9 mouse cellular contexts compared by ENCODE assay signal in genomic region chr7:138428826-138429225, GRCm38 (mm10). TPM values are rescaled to one million over a fixed set of nuclear protein-coding genes. Genes with fewer than 3 reads are reported as not detected.
A peak's percentile ranks its signal among the peaks of the same experiment; 100 is the strongest.
DNase-seq lines count a peak whose midpoint lies in the region; ATAC-seq and TF ChIP-seq lines count a peak whose summit lies in the region.
"Had no signal": no experiment of that assay in that cellular context is flagged by ENCODE, and none has a peak within 500 bp of the region (broad histone marks: within the 10 kb centered on the region; RNA-seq: fewer than 3 reads in every experiment).

No protein-coding gene starts in this region.

- H3K36me3 ChIP-seq in intestine, postnatal 0 days (ENCODE audit: control insufficient read depth, insufficient read depth): no peaks in the 10 kb centered on the region
- H3K36me3 ChIP-seq in intestine, embryonic 15.5 days: no peaks in the 10 kb centered on the region
- H3K36me3 ChIP-seq: hindbrain, embryonic 15.5 days had no signal

- no peaks in the 10 kb centered on the region for H3K4me1 ChIP-seq in intestine, postnatal 0 days (replicated peaks; ENCODE audit: control insufficient read depth, insufficient read depth, low read length)
- H3K4me1 ChIP-seq in intestine, embryonic 15.5 days (replicated peaks): no peaks in the 10 kb centered on the region
- H3K4me1 ChIP-seq in lung, adult 2 months (ENCODE audit: control insufficient read depth, insufficient read depth, low read length): no peaks in the 10 kb centered on the region
- H3K4me1 ChIP-seq: hindbrain, embryonic 15.5 days had no signal

- H3K4me2 ChIP-seq in intestine, postnatal 0 days (replicated peaks; ENCODE audit: low read depth): no peak overlapping the region
- no peak overlapping the region for H3K4me2 ChIP-seq in intestine, embryonic 15.5 days (replicated peaks)
- H3K4me2 ChIP-seq: hindbrain, embryonic 15.5 days had no signal

- no peaks in the 10 kb centered on the region for H3K27me3 ChIP-seq in intestine, postnatal 0 days (replicated peaks; ENCODE audit: control insufficient read depth, insufficient read depth, low read length)
- H3K27me3 ChIP-seq in intestine, embryonic 15.5 days (replicated peaks): no peaks in the 10 kb centered on the region
- H3K27me3 ChIP-seq: hindbrain, embryonic 15.5 days had no signal

- peak; percentile 66 for TF ChIP-seq CTCF in intestine, postnatal 0 days (IDR thresholded peaks at IDR 0.05; ENCODE audit: low read depth)
- peak; percentile 65; the same call in 1 of the 2 replicates for TF ChIP-seq CTCF in lung, adult 2 months (IDR thresholded peaks at IDR 0.05; ENCODE audit: insufficient read depth, low read length)

- TF ChIP-seq POLR2A in lung, adult 2 months (IDR thresholded peaks at IDR 0.05; ENCODE audit: borderline replicate concordance, extremely low read depth, low read depth, low read length): no peak

- DNase-seq in MN1 (ENCODE audit: low spot score): peak; percentile 69
- DNase-seq in brain, adult 2 months (ENCODE audit: low read depth, low spot score): peak; percentile 70
- DNase-seq in gastrocnemius, postnatal 14 days: peak; percentile 20
- peak; percentile 55 for DNase-seq in lung, adult 2 months
- no peak for DNase-seq in thymus, postnatal 25 days
- DNase-seq in c-Kit-positive CD71-positive TER-119-positive erythroid progenitor cells, embryonic 14.5 days (ENCODE audit: low spot score): no peak

- H3K9ac ChIP-seq in intestine, postnatal 0 days (ENCODE audit: low read depth, low read length): no peak overlapping the region
- H3K9ac ChIP-seq in intestine, embryonic 15.5 days: no peak overlapping the region
- H3K9ac ChIP-seq: hindbrain, embryonic 15.5 days had no signal

- intact Hi-C loops in gastrocnemius, postnatal 14 days (cut with DNase I; ENCODE audit: low total_unique reads): loop anchor here (5.0 kb wide), 1 partner anchor 952 kb away; no protein-coding TSS in a partner anchor

- WGBS in intestine, postnatal 0 days: 50% methylated on average over 1 of the region's 1 CpGs
- WGBS in intestine, embryonic 15.5 days: 20% methylated on average over 1 of the region's 1 CpGs
- 27% methylated on average over 1 of the region's 1 CpGs for WGBS in lung, adult 2 months

- no peak for ATAC-seq in intestine, postnatal 0 days
- no peak for ATAC-seq in intestine, embryonic 15.5 days

- no peak overlapping the region for H3K4me3 ChIP-seq in intestine, postnatal 0 days (ENCODE audit: low read depth, low read length)
- H3K4me3 ChIP-seq in intestine, embryonic 15.5 days (replicated peaks): no peak overlapping the region
- no peak overlapping the region for H3K4me3 ChIP-seq in lung, adult 2 months (replicated peaks; ENCODE audit: extremely low read depth, low read depth, low read length)
- H3K4me3 ChIP-seq: hindbrain, embryonic 15.5 days had no signal

- H3K27ac ChIP-seq in intestine, postnatal 0 days (ENCODE audit: low read depth, low read length): no peak overlapping the region
- H3K27ac ChIP-seq in intestine, embryonic 15.5 days: no peak overlapping the region
- H3K27ac ChIP-seq: hindbrain, embryonic 15.5 days had no signal

- no peaks in the 10 kb centered on the region for H3K9me3 ChIP-seq in intestine, postnatal 0 days (ENCODE audit: control insufficient read depth)
- no peaks in the 10 kb centered on the region for H3K9me3 ChIP-seq in intestine, embryonic 15.5 days
- H3K9me3 ChIP-seq: hindbrain, embryonic 15.5 days had no signal

RNA-seq across cellular contexts. Expression of gene Tcerg1l, which starts 31.3 kb away (rescaled TPM):
- 0.29 and 0.55 TPM in 2 replicates for polyA plus RNA-seq in intestine, postnatal 0 days (2015; fragmentation: Nextera tagmentation; extraction: Ambion mirVana)
- polyA plus RNA-seq in intestine, embryonic 15.5 days (2015; fragmentation: Nextera tagmentation; extraction: Ambion mirVana): 0.29 and 0.73 TPM in 2 replicates
- total RNA-seq in gastrocnemius, postnatal 14 days (2021): not detected
- 0.11 and 0.40 TPM in 2 replicates for polyA plus RNA-seq in lung, adult 2 months (2012; rRNA removed)

Comparison
In these comparisons a context has a peak if more than half of its experiments do, and no peak if none do; other contexts are left out.
1. DNase-seq: peak in MN1 (single experiment), brain, adult 2 months (single experiment), gastrocnemius, postnatal 14 days (single experiment) and lung, adult 2 months (single experiment); none in thymus, postnatal 25 days (single experiment) and c-Kit-positive CD71-positive TER-119-positive erythroid progenitor cells, embryonic 14.5 days (single experiment).